In the genomic region with DNA sequence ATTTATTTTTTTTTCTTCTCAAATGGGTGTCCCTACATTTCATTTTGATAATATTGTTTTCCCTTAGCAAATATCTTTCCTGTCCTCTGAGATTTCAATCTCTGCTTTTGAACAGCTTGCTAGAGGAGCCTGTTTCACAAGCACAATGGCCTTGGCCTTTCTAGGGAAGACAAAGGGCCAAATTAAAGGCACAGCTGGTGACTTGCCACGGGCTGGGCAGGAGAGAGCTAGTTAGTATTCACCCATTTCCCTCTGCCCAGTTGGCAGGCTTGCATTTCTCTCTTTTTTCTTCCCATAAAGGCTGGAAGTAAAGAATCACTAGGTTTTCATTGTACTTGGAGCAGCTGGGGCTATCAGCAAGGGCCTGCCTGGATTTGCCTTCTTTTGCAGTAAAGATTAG, we compare ENCODE assay signal across 14 mouse cellular contexts.
A peak's percentile ranks its signal among the peaks of the same experiment; 100 is the strongest.
DNase-seq lines count a peak whose midpoint lies in the region; ATAC-seq lines count a peak whose summit lies in the region.
"Had no signal": no experiment of that assay in that cellular context is flagged by ENCODE, and none has a peak within 500 bp of the region (broad histone marks: within the 10 kb centered on the region; RNA-seq: fewer than 3 reads in every experiment).

No protein-coding gene starts in this region.

- H3K4me3 ChIP-seq in neural tube, embryonic 12.5 days, result no peak overlapping the region
- no peak overlapping the region for H3K4me3 ChIP-seq in hindbrain, embryonic 12.5 days
- no peak overlapping the region for H3K4me3 ChIP-seq in neural tube, embryonic 14.5 days (ENCODE audit: low read depth, low read length)
- no peak overlapping the region for H3K4me3 ChIP-seq in kidney, embryonic 14.5 days (ENCODE audit: low read length)
- H3K4me3 ChIP-seq: heart, embryonic 12.5 days; liver, embryonic 12.5 days; stomach, embryonic 15.5 days had no signal

- H3K9me3 ChIP-seq in neural tube, embryonic 12.5 days, result no peaks in the 10 kb centered on the region
- no peaks in the 10 kb centered on the region for H3K9me3 ChIP-seq in hindbrain, embryonic 12.5 days (replicated peaks)
- no peaks in the 10 kb centered on the region for H3K9me3 ChIP-seq in neural tube, embryonic 14.5 days (ENCODE audit: control insufficient read depth, low read length)
- no peaks in the 10 kb centered on the region for H3K9me3 ChIP-seq in kidney, embryonic 14.5 days (ENCODE audit: control insufficient read depth, low read length)
- H3K9me3 ChIP-seq: heart, embryonic 12.5 days; liver, embryonic 12.5 days; stomach, embryonic 15.5 days had no signal

- H3K4me2 ChIP-seq in neural tube, embryonic 12.5 days (replicated peaks), result no peak overlapping the region
- no peak overlapping the region for H3K4me2 ChIP-seq in hindbrain, embryonic 12.5 days (replicated peaks)
- no peak overlapping the region for H3K4me2 ChIP-seq in neural tube, embryonic 14.5 days (ENCODE audit: low read depth, low read length)
- H3K4me2 ChIP-seq in kidney, embryonic 14.5 days (replicated peaks; ENCODE audit: low read depth, low read length), result no peak overlapping the region
- H3K4me2 ChIP-seq: heart, embryonic 12.5 days; liver, embryonic 12.5 days; stomach, embryonic 15.5 days had no signal

- H3K4me1 ChIP-seq in neural tube, embryonic 12.5 days, result no peaks in the 10 kb centered on the region
- H3K4me1 ChIP-seq in hindbrain, embryonic 12.5 days, result no peaks in the 10 kb centered on the region
- no peaks in the 10 kb centered on the region for H3K4me1 ChIP-seq in neural tube, embryonic 14.5 days (ENCODE audit: control insufficient read depth, insufficient read depth, low read length)
- no peaks in the 10 kb centered on the region for H3K4me1 ChIP-seq in kidney, embryonic 14.5 days (ENCODE audit: control insufficient read depth, insufficient read depth, low read length)
- H3K4me1 ChIP-seq: heart, embryonic 12.5 days; liver, embryonic 12.5 days; stomach, embryonic 15.5 days had no signal

- H3K27me3 ChIP-seq in neural tube, embryonic 12.5 days (replicated peaks), result no peaks in the 10 kb centered on the region
- no peaks in the 10 kb centered on the region for H3K27me3 ChIP-seq in hindbrain, embryonic 12.5 days
- no peaks in the 10 kb centered on the region for H3K27me3 ChIP-seq in neural tube, embryonic 14.5 days (ENCODE audit: control insufficient read depth, insufficient read depth, low read length)
- no peaks in the 10 kb centered on the region for H3K27me3 ChIP-seq in kidney, embryonic 14.5 days (ENCODE audit: control insufficient read depth, insufficient read depth, low read length)
- H3K27me3 ChIP-seq: heart, embryonic 12.5 days; liver, embryonic 12.5 days; stomach, embryonic 15.5 days had no signal

- ATAC-seq in neural tube, embryonic 12.5 days (ENCODE audit: low FRiP score, low read depth), result peak; percentile 86
- ATAC-seq in hindbrain, embryonic 12.5 days (ENCODE audit: low FRiP score), result peak; percentile 89
- ATAC-seq in neural tube, embryonic 14.5 days (ENCODE audit: low read depth), result peak; percentile 71; the same call in 1 of the 2 replicates
- no peak for ATAC-seq in kidney, embryonic 14.5 days (ENCODE audit: low FRiP score, low TSS enrichment)
- ATAC-seq: liver, embryonic 12.5 days had no signal

- no peaks in the 10 kb centered on the region for H3K36me3 ChIP-seq in neural tube, embryonic 12.5 days
- no peaks in the 10 kb centered on the region for H3K36me3 ChIP-seq in hindbrain, embryonic 12.5 days
- no peaks in the 10 kb centered on the region for H3K36me3 ChIP-seq in neural tube, embryonic 14.5 days (ENCODE audit: control insufficient read depth, insufficient read depth, low read length)
- no peaks in the 10 kb centered on the region for H3K36me3 ChIP-seq in kidney, embryonic 14.5 days (ENCODE audit: control insufficient read depth, insufficient read depth, low read length)
- H3K36me3 ChIP-seq: heart, embryonic 12.5 days; liver, embryonic 12.5 days; stomach, embryonic 15.5 days had no signal

- no peak overlapping the region for H3K27ac ChIP-seq in neural tube, embryonic 12.5 days
- H3K27ac ChIP-seq in hindbrain, embryonic 12.5 days, result peak overlapping the region; percentile 55
- 0 out of 2 replicates have a peak overlapping the region, but pooled peaks have one; percentile 5 for H3K27ac ChIP-seq in neural tube, embryonic 14.5 days (ENCODE audit: low read depth, low read length)
- no peak overlapping the region for H3K27ac ChIP-seq in kidney, embryonic 14.5 days (ENCODE audit: low read depth, low read length)
- H3K27ac ChIP-seq: liver, embryonic 12.5 days; stomach, embryonic 15.5 days had no signal

- H3K9ac ChIP-seq in neural tube, embryonic 12.5 days, result no peak overlapping the region
- no peak overlapping the region for H3K9ac ChIP-seq in hindbrain, embryonic 12.5 days
- no peak overlapping the region for H3K9ac ChIP-seq in neural tube, embryonic 14.5 days (replicated peaks; ENCODE audit: low read depth, low read length)
- H3K9ac ChIP-seq in kidney, embryonic 14.5 days (ENCODE audit: low read depth, low read length), result no peak overlapping the region
- H3K9ac ChIP-seq: heart, embryonic 12.5 days; liver, embryonic 12.5 days; stomach, embryonic 15.5 days had no signal

- DNase-seq in neural tube, embryonic 10.5 days (ENCODE audit: extremely low spot score, low spot score), result no peak
- peak; percentile 61 to 65 for DNase-seq in adrenal gland, postnatal 36 days
- DNase-seq in thymus, postnatal 10 days (ENCODE audit: low spot score in 2 of 2), result no peak
- no peak for DNase-seq in kidney, postnatal 10 days
- DNase-seq: kidney, postnatal 14 days; right cerebral cortex, postnatal 14 days; thymus, postnatal 4 days had no signal

- WGBS in neural tube, embryonic 12.5 days, result 13% methylated on average over 1 of the region's 1 CpGs
- 19% methylated on average over 1 of the region's 1 CpGs for WGBS in hindbrain, embryonic 12.5 days
- WGBS in neural tube, embryonic 14.5 days, result 18% methylated on average over 1 of the region's 1 CpGs
- 21% methylated on average over 1 of the region's 1 CpGs for WGBS in kidney, embryonic 14.5 days

Comparison
In these comparisons a context has a peak if more than half of its experiments do, and no peak if none do; other contexts are left out.
1. H3K27ac ChIP-seq: peak in hindbrain, embryonic 12.5 days (single experiment) and neural tube, embryonic 14.5 days (single experiment); none in neural tube, embryonic 12.5 days (single experiment) and kidney, embryonic 14.5 days (single experiment).
2. DNase-seq: peak in adrenal gland, postnatal 36 days (2 of 2); none in neural tube, embryonic 10.5 days (single experiment), thymus, postnatal 10 days (0 of 2) and kidney, postnatal 10 days (single experiment).